Mouse (Mus musculus) kidney, postnatal 0 days (tissue): ENCODE measurements around the gene Nme9. TPM values are rescaled to one million over a fixed set of nuclear protein-coding genes. Genes with fewer than 3 reads are reported as not detected.

Experiments used
- ATAC-seq: fragments of 200-750 bp; cut with Nextera tagmentation; replicated peaks from 2 replicates; pipeline ENCODE4 v1.8.0; 2017; ENCODE audit warnings: low read depth, moderate number of reproducible peaks, moderate TSS enrichment, moderate library complexity; ENCODE audit not compliant: low FRiP score
- DNase-seq: peaks from one replicate; pipeline ENCODE4 v3.0.0-alpha.2; 2016; ENCODE audit warnings: low spot score
- H3K27ac ChIP-seq: fragments of 300-500 bp; sonication (generic); 2 replicates; pipeline ENCODE4 v1.5.1; 2014; ENCODE audit warnings: mild to moderate bottlenecking
- H3K27me3 ChIP-seq: fragments of 300-500 bp; sonication (generic); 2 replicates; pipeline ENCODE4 v1.6.1; 2014; ENCODE audit warnings: low read length, mixed read lengths; ENCODE audit not compliant: insufficient read depth
- H3K36me3 ChIP-seq: fragments of 300-500 bp; sonication (generic); 2 replicates; pipeline ENCODE4 v1.6.1; 2014; ENCODE audit warnings: low read length, mixed read lengths; ENCODE audit not compliant: insufficient read depth
- H3K4me1 ChIP-seq: fragments of 300-500 bp; sonication (generic); replicated peaks from 2 replicates; pipeline ENCODE4 v1.6.1; 2014; ENCODE audit warnings: antibody characterized with exemption, low read length, mixed read lengths; ENCODE audit not compliant: insufficient read depth
- H3K4me2 ChIP-seq: fragments of 300-500 bp; sonication (generic); 2 replicates; pipeline ENCODE4 v1.6.1; 2014; ENCODE audit warnings: mild to moderate bottlenecking, low read length, moderate library complexity, mixed read lengths
- H3K4me3 ChIP-seq: fragments of 300-500 bp; sonication (generic); replicated peaks from 2 replicates; pipeline ENCODE4 v1.5.1; 2014; ENCODE audit warnings: low read depth, low read length
- H3K9ac ChIP-seq: fragments of 300-500 bp; sonication (generic); 2 replicates; pipeline ENCODE4 v1.6.1; 2014; ENCODE audit warnings: low read depth, low read length
- H3K9me3 ChIP-seq: fragments of 300-500 bp; sonication (generic); replicated peaks from 2 replicates; pipeline ENCODE4 v1.6.1; 2016; ENCODE audit warnings: low read length, inconsistent platforms, mixed read lengths
- CTCF ChIP-seq: IDR thresholded peaks from 2 replicates; pipeline ENCODE4 v1.5.1; 2016; ENCODE audit warnings: antibody characterized with exemption, low read depth, mild to moderate bottlenecking, moderate library complexity
- WGBS: fragments of 180-500 bp; shearing (Covaris S2); extraction: QIAGEN DNeasy Blood & Tissue Kit; methylation state at CpG from one replicate; pipeline ENCODE4 v1.1.7; 2014; 5-methylcytosine and 5-hydroxymethylcytosine counted together
- polyA plus RNA-seq: library from polyadenylated mRNA; unstranded; fragments of >200 nt; fragmentation: Nextera tagmentation; extraction: Ambion mirVana; gene quantifications from 2 replicates; pipeline ENCODE4 v1.2.1, GENCODE M21; 2015

Gene Nme9
- polyA plus RNA-seq, 1 experiment from 2014 or later = 0.11 TPM

DNA sequence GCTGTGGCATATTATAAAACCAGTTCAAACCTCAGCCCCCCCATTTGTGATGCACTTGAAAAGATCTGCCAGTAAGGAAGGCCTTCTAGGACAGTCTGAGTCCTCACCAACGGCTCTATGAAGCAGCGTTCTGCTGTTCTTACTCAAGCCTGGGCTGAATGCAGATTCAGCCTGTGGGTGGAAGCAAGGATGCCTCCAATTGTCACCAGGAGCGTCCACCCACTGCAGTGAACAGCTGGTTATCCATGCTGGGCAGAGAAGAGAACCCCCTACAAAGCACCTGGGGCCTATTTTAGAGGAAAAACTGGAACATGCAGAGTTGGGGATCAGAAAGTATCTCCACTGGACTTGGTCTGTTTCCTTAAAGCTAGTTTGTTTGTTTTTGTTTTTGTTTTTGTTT, 21.4 kb upstream of the Nme9 start:
- ATAC-seq = no peak
- TF ChIP-seq CTCF = no peak
- Histone ChIP-seq H3K4me2 (no peak overlapping the region), H3K4me1 (peaks cover 20% of the 10 kb centered on the region), H3K9me3 (no peaks in the 10 kb centered on the region), H3K9ac (no peak overlapping the region), H3K4me3 (no peak overlapping the region), H3K36me3 (no peaks in the 10 kb centered on the region), H3K27me3 (no peaks in the 10 kb centered on the region), H3K27ac (no peak overlapping the region)
- no peak for DNase-seq
- 85% methylated on average over 3 of the region's 3 CpGs for WGBS

DNA sequence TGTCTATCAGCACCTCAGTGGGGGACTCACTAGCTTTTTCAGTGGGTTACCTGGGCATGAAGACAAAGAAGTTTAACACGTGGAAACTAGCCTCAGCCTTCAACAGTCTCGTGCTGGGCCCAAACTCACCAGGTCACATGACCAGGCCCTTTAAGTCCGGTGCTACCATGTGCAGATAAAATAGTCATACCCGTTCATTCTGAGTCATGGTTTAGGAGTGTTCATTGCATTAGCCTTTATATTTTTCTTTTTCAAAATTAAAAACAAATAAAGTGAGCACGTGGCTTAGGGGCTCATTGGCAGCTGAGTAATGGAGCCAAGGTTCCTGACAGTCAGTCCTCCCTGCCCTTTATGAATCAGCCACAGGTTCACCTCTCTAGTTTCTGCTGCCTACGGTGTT, 20.5 kb upstream of the Nme9 start:
- Histone ChIP-seq H3K4me1 (peaks cover 17% of the 10 kb centered on the region), H3K9ac (no peak overlapping the region), H3K27ac (no peak overlapping the region), H3K27me3 (no peaks in the 10 kb centered on the region), H3K4me2 (no peak overlapping the region), H3K36me3 (no peaks in the 10 kb centered on the region), H3K9me3 (no peaks in the 10 kb centered on the region), H3K4me3 (no peak overlapping the region)
- WGBS = 69% methylated on average over 6 of the region's 6 CpGs
- no peak for TF ChIP-seq CTCF
- DNase-seq (no peak), ATAC-seq (no peak)

DNA sequence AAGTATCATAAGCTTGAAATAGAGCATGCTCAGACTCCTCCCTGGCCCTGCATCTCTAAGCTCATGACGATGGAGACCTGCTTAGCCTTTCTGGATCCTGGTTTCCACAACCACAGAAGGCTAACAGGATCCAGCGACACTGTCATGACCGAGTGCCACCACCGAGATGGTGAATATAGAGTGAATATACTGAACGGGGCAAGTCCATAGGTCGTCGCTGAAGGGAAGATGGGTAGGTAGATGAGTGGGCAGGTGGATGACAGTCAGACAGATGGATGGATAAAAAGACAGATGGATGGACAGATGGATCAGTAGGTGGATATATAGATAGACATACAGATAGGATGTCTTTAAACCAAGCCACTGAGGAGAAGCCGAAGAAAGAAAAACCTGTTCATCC, 19.9 kb upstream of the Nme9 start:
- H3K27ac ChIP-seq = no peak overlapping the region
- H3K36me3 ChIP-seq = no peaks in the 10 kb centered on the region
- no peaks in the 10 kb centered on the region for H3K9me3 ChIP-seq
- 90% methylated on average over 8 of the region's 8 CpGs for WGBS
- ATAC-seq (no peak), DNase-seq (no peak)
- H3K4me3 ChIP-seq = no peak overlapping the region
- TF ChIP-seq CTCF = no peak
- peaks cover 16% of the 10 kb centered on the region for H3K4me1 ChIP-seq
- no peaks in the 10 kb centered on the region for H3K27me3 ChIP-seq
- no peak overlapping the region for H3K9ac ChIP-seq
- H3K4me2 ChIP-seq = no peak overlapping the region

DNA sequence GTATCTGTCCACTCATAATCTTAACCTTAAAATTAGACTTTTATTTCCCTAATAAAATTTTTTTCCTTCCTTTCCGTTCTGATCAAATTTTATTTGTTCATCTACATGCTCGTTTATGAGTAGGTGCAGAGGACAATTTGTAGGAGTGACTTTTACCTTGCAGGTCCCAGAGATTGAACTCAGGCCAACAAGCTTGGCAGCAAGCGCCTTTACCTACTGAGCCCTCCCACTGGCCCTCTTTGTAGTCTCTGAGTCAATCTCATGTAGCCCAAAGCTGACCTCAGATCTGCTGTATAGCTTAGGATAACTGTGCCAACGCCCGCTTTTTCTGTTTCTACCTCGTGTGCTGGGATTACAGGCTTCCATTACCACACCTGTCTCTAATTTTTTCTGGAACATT, 19.3 kb upstream of the Nme9 start:
- no peak for ATAC-seq
- H3K36me3 ChIP-seq = no peaks in the 10 kb centered on the region
- no peak overlapping the region for H3K9ac ChIP-seq
- H3K4me2 ChIP-seq = no peak overlapping the region
- TF ChIP-seq CTCF = no peak
- H3K4me1 ChIP-seq = peaks cover 17% of the 10 kb centered on the region
- no peak overlapping the region for H3K27ac ChIP-seq
- no peaks in the 10 kb centered on the region for H3K9me3 ChIP-seq
- no peak for DNase-seq
- no peak overlapping the region for H3K4me3 ChIP-seq
- no peaks in the 10 kb centered on the region for H3K27me3 ChIP-seq
- 78% methylated on average over 6 of the region's 6 CpGs for WGBS

DNA sequence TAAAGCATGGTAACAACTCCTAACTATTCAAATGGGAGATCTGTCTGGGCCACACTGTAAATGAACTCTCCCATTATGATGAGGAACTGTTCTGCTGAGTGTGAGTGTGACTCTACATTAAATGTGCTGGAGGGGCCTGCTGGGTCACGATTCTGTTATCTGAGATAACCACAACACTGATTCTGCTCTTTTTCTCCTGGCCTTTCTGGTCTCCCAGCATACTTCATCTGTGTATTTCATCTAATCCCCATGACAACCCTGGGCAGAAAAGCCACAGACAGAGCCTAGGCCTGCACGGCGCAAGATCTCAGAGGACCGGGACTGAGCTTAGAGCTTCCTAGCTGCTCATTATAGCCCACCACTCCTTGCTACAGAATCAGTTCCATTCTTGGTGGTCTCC, 18.8 kb upstream of the Nme9 start:
- Histone ChIP-seq H3K4me1 (peaks cover 22% of the 10 kb centered on the region), H3K9ac (no peak overlapping the region), H3K27ac (no peak overlapping the region), H3K4me2 (no peak overlapping the region), H3K36me3 (no peaks in the 10 kb centered on the region), H3K9me3 (no peaks in the 10 kb centered on the region), H3K4me3 (no peak overlapping the region), H3K27me3 (no peaks in the 10 kb centered on the region)
- TF ChIP-seq CTCF = no peak
- DNase-seq (no peak), ATAC-seq (no peak)
- WGBS = 79% methylated on average over 4 of the region's 4 CpGs

DNA sequence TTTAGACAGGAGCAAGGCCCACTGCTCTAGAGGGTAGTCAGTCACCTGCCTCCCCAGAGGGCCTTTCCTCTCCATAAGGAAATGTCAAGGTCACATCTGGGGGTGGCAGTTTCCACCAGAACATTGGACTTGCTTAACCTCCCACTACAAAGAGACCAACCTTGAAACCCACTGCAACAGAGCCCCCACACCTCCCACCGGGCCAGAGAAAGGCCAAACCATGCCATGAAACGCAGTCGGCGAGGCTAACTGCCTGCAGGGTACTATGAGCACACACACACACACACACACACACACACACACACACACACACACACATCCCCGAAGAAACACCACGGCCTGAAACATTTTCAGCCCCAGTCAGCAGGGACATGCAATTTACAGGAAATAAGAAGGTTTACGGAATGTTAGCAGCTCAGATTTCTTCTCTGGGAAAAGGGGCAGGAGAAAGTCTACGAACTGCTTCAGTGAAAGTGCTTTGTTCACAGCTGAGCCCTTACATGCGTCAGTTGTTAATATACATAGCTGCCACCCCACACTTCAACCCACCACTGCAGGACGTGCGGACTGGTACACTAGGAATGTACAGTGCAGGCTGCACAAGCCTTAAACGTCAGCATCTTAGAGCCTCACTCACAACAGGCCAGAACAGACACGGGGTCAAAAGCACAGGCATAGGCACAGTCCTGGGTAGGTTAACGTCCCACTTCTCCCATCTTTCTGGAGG, 16.2 kb upstream of the Nme9 start:
- peak; percentile 65 for DNase-seq

More for the DNA sequence above, 16.2 kb upstream of the Nme9 start:
- peak overlapping the region; percentile 66 for H3K4me3 ChIP-seq
- peak overlapping the region; percentile 44 for H3K9ac ChIP-seq
- H3K36me3 ChIP-seq = no peaks in the 10 kb centered on the region
- peak; percentile 73 for ATAC-seq
- 27% methylated on average over 14 of the region's 14 CpGs for WGBS
- H3K9me3 ChIP-seq = no peaks in the 10 kb centered on the region
- H3K27me3 ChIP-seq = no peaks in the 10 kb centered on the region
- TF ChIP-seq CTCF = no peak
- peaks cover 26% of the 10 kb centered on the region for H3K4me1 ChIP-seq
- H3K27ac ChIP-seq = peak overlapping the region; percentile 73
- peak overlapping the region; percentile 78 for H3K4me2 ChIP-seq
